Mouse (Mus musculus): ENCODE measurements around the gene Tceal6.
"Not testable (repeated sequence)": the region's sequence is repeated elsewhere in the genome, so short reads cannot be mapped to it uniquely, and the experiment has no call there.

DNA sequence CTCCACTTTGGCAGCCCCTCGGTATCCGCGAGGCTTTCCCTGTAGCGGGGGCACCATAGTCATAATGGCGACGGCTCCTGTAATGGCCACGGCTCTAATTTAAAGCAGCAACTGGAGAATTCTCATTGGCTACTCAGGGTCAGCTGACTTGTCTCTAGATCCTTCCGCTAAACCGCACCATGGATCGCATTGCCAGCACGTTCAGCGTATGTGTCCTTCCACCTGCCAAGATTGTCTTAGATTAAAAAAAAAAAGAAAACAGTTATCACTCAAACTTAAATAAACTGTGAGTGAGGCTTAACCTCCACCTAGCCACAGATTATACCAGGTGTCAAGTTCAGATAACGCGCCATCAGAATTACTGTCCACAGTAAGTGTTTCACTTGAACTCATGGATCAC is 33.0 kb downstream of the Tceal6 start, which contains the start of gene Gm15023:
- not testable (repeated sequence) for TF ChIP-seq POLR2A (IDR thresholded peaks at IDR 0.05; ENCODE audit: low read depth, low read length); CTCF (IDR thresholded peaks at IDR 0.05; ENCODE audit: borderline replicate concordance, insufficient read depth, low read length)
